Mouse (Mus musculus): ENCODE results near the gene Vmn1r84.

Vmn1r84 gene

DNA sequence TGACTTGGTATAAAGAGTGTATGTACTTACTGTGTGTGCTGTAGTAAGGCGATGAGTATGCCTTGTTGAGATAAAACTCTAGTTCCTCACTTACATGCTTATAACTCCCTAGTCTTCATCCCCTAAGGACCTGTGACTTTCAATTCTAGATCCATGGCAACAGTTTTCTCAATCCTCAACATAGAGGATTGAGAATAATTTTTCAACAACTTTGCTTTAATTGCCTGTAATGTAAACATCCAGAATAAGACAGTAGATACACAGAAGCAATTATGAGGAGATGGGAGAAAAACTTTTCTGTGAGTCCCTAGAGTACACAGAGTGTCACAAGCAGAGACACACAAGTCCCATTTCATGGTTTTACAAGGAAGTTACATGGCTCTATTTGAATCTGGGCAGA is at the start of gene Vmn1r84:
Gene Vmn1r84, minus strand, starts transcription at position 101 of the 400 bp plus-strand sequence.
- DNase-seq = no peak

DNA sequence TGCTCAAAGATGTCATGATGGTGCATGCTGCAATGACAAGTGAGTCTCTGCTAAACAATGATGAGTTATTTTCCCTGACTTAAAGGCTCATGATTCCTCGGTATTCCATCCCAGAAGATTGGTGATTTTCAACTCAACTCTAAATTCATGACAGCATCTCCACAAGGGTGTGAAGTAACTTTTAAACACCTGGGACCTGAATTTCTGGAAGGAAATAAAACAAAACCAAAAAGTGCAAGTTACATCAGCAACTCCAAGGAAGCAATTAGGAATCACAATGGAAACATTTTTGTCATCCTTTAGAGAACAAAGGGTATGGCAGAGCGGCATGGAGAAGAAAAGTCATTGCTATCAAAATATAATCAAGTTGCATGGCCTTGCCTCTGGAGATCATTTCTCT is 39.7 kb downstream of the Vmn1r84 start, which contains the start of gene Vmn1r83:
Gene Vmn1r83, minus strand, starts transcription at position 101 of the 400 bp plus-strand sequence.
- no peak for DNase-seq

Measured in cerebellum, postnatal 14 days (tissue).